Mouse (Mus musculus): Measurements from ENCODE around the gene Mapk10. TPM values are rescaled to one million over a fixed set of nuclear protein-coding genes. Genes with fewer than 3 reads are reported as not detected.

Mapk10 gene
- polyA plus RNA-seq, 1 experiment from 2014 or later: 4.1 TPM

DNA sequence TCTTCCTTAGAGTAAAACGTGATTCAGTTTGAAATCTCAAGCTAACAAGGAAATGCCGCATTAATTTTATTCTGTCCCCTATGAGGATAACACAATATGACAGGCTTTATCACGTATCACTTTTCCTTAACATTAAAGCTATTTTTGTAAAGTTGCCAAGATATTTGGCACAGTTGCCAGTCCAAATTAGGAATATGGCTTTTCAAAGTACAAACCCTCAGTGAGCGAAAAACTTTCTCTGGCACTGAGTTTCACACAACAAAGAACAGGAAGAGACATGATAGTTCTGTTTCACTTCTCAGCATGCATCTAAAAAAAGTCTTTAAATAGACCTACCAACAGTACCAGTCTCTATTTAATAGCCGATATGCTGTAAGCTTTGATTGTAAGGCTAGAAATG, 107.1 kb downstream of the Mapk10 start:
- no peaks in the 10 kb centered on the region for H3K9me3 ChIP-seq (ENCODE audit: control insufficient read depth, low read length)
- H3K9ac ChIP-seq (ENCODE audit: low read length): no peak overlapping the region
- no peaks in the 10 kb centered on the region for H3K36me3 ChIP-seq (ENCODE audit: control insufficient read depth, insufficient read depth, low read length)
- no peak overlapping the region for H3K27ac ChIP-seq (replicated peaks in 1 of 2; ENCODE audit: control insufficient read depth in 1 of 2, insufficient read depth in 1 of 2, low read depth in 2 of 2, low read length in 2 of 2)
- H3K27me3 ChIP-seq (ENCODE audit: control insufficient read depth, insufficient read depth, low read length): no peaks in the 10 kb centered on the region
- 70% methylated on average over 5 of the region's 5 CpGs for WGBS
- no peak for ATAC-seq (ENCODE audit: insufficient number of reproducible peaks, insufficient read depth, low FRiP score, low read depth)
- no peak overlapping the region for H3K4me2 ChIP-seq (ENCODE audit: low read length)
- no peak overlapping the region for H3K4me3 ChIP-seq (ENCODE audit: control insufficient read depth in 1 of 2, insufficient read depth in 1 of 2, low read depth in 1 of 2, low read length in 2 of 2)
- H3K4me1 ChIP-seq (ENCODE audit: control insufficient read depth in 2 of 2, insufficient read depth in 2 of 2, low read length in 2 of 2): no peaks in the 10 kb centered on the region; a peak in 1 of 4 replicates

DNA sequence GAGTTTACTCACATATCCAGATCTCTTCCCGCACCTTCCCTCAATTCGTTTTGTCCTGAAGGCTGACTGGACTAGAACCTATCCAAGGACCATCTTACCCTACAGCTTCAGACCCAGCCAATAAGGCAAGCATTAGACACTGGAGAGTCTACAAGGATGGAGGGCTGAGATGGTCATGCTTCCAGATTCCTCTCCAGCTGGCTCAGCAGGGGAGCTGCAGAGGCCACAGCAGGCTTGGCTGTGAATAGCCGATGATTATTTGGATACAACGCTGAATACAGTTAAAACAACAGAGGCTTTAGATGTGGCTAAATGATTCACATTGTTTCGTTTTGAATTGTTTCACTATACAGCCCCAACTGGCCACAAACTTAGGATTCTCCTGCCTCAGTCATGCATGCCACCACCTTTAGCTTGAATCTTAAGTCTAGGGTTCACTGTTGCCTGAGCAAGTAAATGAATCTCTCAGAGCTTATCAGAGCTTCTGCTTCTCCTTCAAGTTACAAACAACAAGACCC, 108.2 kb downstream of the Mapk10 start:
- H3K27ac ChIP-seq (replicated peaks in 1 of 2; ENCODE audit: control insufficient read depth in 1 of 2, insufficient read depth in 1 of 2, low read depth in 2 of 2, low read length in 2 of 2): no peak overlapping the region
- no peak overlapping the region for H3K4me3 ChIP-seq (ENCODE audit: control insufficient read depth in 1 of 2, insufficient read depth in 1 of 2, low read depth in 1 of 2, low read length in 2 of 2)
- H3K27me3 ChIP-seq (ENCODE audit: control insufficient read depth, insufficient read depth, low read length): no peaks in the 10 kb centered on the region
- no peaks in the 10 kb centered on the region; a peak in 1 of 4 replicates for H3K4me1 ChIP-seq (ENCODE audit: control insufficient read depth in 2 of 2, insufficient read depth in 2 of 2, low read length in 2 of 2)
- no peak overlapping the region for H3K4me2 ChIP-seq (ENCODE audit: low read length)
- 77% methylated on average over 5 of the region's 5 CpGs for WGBS
- H3K36me3 ChIP-seq (ENCODE audit: control insufficient read depth, insufficient read depth, low read length): no peaks in the 10 kb centered on the region
- H3K9ac ChIP-seq (ENCODE audit: low read length): no peak overlapping the region
- no peaks in the 10 kb centered on the region for H3K9me3 ChIP-seq (ENCODE audit: control insufficient read depth, low read length)
- no peak for ATAC-seq (ENCODE audit: insufficient number of reproducible peaks, insufficient read depth, low FRiP score, low read depth)

DNA sequence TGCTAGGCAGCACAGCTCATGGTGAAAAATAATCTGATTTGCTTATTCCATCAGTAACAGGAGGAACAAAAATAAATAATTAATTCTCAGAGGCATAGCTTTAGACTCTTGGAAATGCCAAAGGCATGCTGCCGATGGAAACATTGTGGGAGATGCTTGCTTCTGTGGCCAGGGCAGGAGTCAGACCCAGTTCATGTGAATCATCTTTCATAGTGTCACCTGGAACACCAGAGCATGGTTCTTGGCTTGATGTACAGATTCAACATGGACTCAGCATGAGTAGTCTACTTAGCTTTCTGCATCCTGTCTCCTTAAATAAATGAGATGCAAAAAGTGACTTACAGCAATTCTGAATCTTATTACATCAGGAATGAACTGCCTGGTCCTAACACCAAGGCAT, 109.0 kb downstream of the Mapk10 start:
- Histone ChIP-seq H3K4me1 (ENCODE audit: control insufficient read depth in 2 of 2, insufficient read depth in 2 of 2, low read length in 2 of 2) (no peaks in the 10 kb centered on the region; a peak in 1 of 4 replicates), H3K36me3 (ENCODE audit: control insufficient read depth, insufficient read depth, low read length) (no peaks in the 10 kb centered on the region), H3K27me3 (ENCODE audit: control insufficient read depth, insufficient read depth, low read length) (no peaks in the 10 kb centered on the region), H3K27ac (replicated peaks in 1 of 2; ENCODE audit: control insufficient read depth in 1 of 2, insufficient read depth in 1 of 2, low read depth in 2 of 2, low read length in 2 of 2) (no peak overlapping the region), H3K4me2 (ENCODE audit: low read length) (no peak overlapping the region), H3K4me3 (ENCODE audit: control insufficient read depth in 1 of 2, insufficient read depth in 1 of 2, low read depth in 1 of 2, low read length in 2 of 2) (no peak overlapping the region), H3K9ac (ENCODE audit: low read length) (no peak overlapping the region), H3K9me3 (ENCODE audit: control insufficient read depth, low read length) (no peaks in the 10 kb centered on the region)
- ATAC-seq (ENCODE audit: insufficient number of reproducible peaks, insufficient read depth, low FRiP score, low read depth): no peak
- WGBS: 53% methylated on average over 1 of the region's 1 CpGs

DNA sequence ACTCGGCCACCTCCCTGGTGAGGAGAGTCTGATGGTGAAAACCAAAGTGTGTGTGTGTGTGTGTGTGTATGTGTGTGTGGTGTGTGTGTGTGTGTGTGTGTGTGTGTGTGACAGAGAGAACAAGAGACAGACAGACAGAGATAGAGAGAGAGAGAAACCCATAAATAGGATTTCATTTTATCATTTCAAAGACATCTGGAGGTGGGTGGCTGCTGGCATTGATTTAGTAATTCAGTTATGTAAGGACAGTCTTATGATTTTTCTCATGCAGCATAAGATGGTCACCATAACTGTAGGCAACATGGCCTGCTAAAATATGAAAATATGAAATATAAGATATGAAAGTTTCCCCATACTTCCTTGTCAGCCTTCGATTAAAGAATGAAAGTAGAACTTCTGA, 117.0 kb downstream of the Mapk10 start:
- no peaks in the 10 kb centered on the region for H3K4me1 ChIP-seq (ENCODE audit: control insufficient read depth in 2 of 2, insufficient read depth in 2 of 2, low read length in 2 of 2)
- no peak overlapping the region for H3K27ac ChIP-seq (replicated peaks in 1 of 2; ENCODE audit: control insufficient read depth in 1 of 2, insufficient read depth in 1 of 2, low read depth in 2 of 2, low read length in 2 of 2)
- no peak overlapping the region for H3K4me2 ChIP-seq (ENCODE audit: low read length)
- H3K27me3 ChIP-seq (ENCODE audit: control insufficient read depth, insufficient read depth, low read length): no peaks in the 10 kb centered on the region
- H3K9ac ChIP-seq (ENCODE audit: low read length): no peak overlapping the region
- WGBS: 72% methylated on average over 2 of the region's 2 CpGs
- H3K36me3 ChIP-seq (ENCODE audit: control insufficient read depth, insufficient read depth, low read length): no peaks in the 10 kb centered on the region
- ATAC-seq (ENCODE audit: insufficient number of reproducible peaks, insufficient read depth, low FRiP score, low read depth): no peak
- no peaks in the 10 kb centered on the region for H3K9me3 ChIP-seq (ENCODE audit: control insufficient read depth, low read length)
- H3K4me3 ChIP-seq (ENCODE audit: control insufficient read depth in 1 of 2, insufficient read depth in 1 of 2, low read depth in 1 of 2, low read length in 2 of 2): no peak overlapping the region

DNA sequence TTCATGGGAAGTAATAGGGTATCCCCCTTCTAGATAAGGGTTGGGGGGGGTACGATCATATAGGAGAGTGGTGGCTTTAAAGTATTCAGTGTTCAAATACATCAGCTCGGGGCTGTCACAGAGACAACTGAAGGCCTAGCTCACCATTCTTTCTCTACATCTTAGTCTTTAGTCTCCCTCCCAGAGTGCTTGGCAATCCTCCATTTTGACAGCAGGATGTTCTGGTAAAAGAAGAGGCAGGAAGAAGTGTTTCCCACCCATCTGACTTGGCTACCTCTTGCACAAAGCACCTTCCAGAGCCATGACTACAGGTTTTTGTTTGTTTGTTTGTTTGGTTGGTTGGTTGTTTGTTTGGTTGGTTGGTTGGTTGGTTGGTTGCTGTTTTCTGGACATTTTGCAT, 125.3 kb downstream of the Mapk10 start:
- no peaks in the 10 kb centered on the region for H3K27me3 ChIP-seq (ENCODE audit: control insufficient read depth, insufficient read depth, low read length)
- WGBS: 84% methylated on average over 2 of the region's 2 CpGs
- H3K4me3 ChIP-seq (ENCODE audit: control insufficient read depth in 1 of 2, insufficient read depth in 1 of 2, low read depth in 1 of 2, low read length in 2 of 2): no peak overlapping the region
- no peak overlapping the region for H3K4me2 ChIP-seq (ENCODE audit: low read length)
- no peaks in the 10 kb centered on the region for H3K4me1 ChIP-seq (ENCODE audit: control insufficient read depth in 2 of 2, insufficient read depth in 2 of 2, low read length in 2 of 2)
- H3K9ac ChIP-seq (ENCODE audit: low read length): no peak overlapping the region
- no peak overlapping the region for H3K27ac ChIP-seq (replicated peaks in 1 of 2; ENCODE audit: control insufficient read depth in 1 of 2, insufficient read depth in 1 of 2, low read depth in 2 of 2, low read length in 2 of 2)
- H3K36me3 ChIP-seq (ENCODE audit: control insufficient read depth, insufficient read depth, low read length): no peaks in the 10 kb centered on the region
- no peak for ATAC-seq (ENCODE audit: insufficient number of reproducible peaks, insufficient read depth, low FRiP score, low read depth)
- H3K9me3 ChIP-seq (ENCODE audit: control insufficient read depth, low read length): no peaks in the 10 kb centered on the region

DNA sequence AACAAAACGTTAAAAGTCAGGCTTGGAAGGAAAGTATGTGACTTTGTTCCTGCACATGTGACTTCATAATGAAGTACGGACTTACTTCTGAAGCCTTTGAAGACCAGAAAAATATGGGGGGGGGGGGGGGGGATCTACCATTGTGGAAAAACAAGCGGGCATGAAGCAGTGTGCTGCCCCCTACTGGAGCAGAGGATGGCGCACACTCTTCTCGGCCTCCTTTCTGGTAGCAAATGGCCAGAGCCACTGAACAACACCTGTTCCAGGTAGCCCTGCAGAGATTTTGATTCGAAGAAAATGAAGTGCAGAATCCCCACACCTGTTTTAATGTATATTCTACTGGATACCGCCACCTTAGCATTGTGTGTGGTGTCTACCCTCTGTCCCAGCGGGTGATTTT, 135.7 kb downstream of the Mapk10 start:
- ATAC-seq (ENCODE audit: insufficient number of reproducible peaks, insufficient read depth, low FRiP score, low read depth): no peak

DNA sequence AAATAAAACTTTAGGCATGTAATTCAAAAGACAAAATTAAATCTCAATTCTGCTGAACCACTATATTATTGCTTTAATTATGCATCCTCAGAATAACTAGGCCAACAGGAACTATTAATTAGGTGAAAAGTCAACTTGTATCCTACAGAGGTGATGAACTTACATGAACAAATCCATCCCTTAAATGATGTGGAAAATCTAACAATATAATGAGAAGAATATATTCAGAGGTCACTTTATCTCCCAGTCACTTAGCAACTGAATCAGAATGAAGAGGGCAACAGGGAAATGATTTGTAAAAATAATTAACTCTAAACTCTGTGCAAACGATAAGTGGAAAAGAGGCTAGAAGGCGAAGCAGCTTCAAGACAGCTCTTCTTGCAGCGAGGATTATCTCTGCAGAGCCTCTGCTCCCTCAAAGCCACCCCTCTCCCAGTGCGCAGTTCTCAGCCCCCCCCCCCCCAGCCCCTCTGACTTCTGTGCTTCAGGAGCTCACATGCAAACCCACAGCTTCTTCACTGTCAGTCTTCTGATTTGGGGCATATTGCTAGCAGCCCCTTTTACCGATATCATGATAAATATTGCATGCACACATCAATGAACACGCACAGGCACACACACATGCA, 138.8 kb downstream of the Mapk10 start:
- no peak overlapping the region for H3K4me2 ChIP-seq (ENCODE audit: low read length)
- no peak for ATAC-seq (ENCODE audit: insufficient number of reproducible peaks, insufficient read depth, low FRiP score, low read depth)
- H3K9me3 ChIP-seq (ENCODE audit: control insufficient read depth, low read length): no peaks in the 10 kb centered on the region
- no peaks in the 10 kb centered on the region for H3K27me3 ChIP-seq (ENCODE audit: control insufficient read depth, insufficient read depth, low read length)
- no peak overlapping the region for H3K4me3 ChIP-seq (ENCODE audit: control insufficient read depth in 1 of 2, insufficient read depth in 1 of 2, low read depth in 1 of 2, low read length in 2 of 2)
- H3K9ac ChIP-seq (ENCODE audit: low read length): no peak overlapping the region
- H3K27ac ChIP-seq (replicated peaks in 1 of 2; ENCODE audit: control insufficient read depth in 1 of 2, insufficient read depth in 1 of 2, low read depth in 2 of 2, low read length in 2 of 2): no peak overlapping the region
- no peaks in the 10 kb centered on the region for H3K36me3 ChIP-seq (ENCODE audit: control insufficient read depth, insufficient read depth, low read length)
- 56% methylated on average over 6 of the region's 6 CpGs for WGBS
- H3K4me1 ChIP-seq (ENCODE audit: control insufficient read depth in 2 of 2, insufficient read depth in 2 of 2, low read length in 2 of 2): no peaks in the 10 kb centered on the region

More for the DNA sequence above, 135.7 kb downstream of the Mapk10 start:
- Histone ChIP-seq H3K27ac (replicated peaks in 1 of 2; ENCODE audit: control insufficient read depth in 1 of 2, insufficient read depth in 1 of 2, low read depth in 2 of 2, low read length in 2 of 2) (no peak overlapping the region), H3K4me3 (ENCODE audit: control insufficient read depth in 1 of 2, insufficient read depth in 1 of 2, low read depth in 1 of 2, low read length in 2 of 2) (no peak overlapping the region), H3K4me1 (ENCODE audit: control insufficient read depth in 2 of 2, insufficient read depth in 2 of 2, low read length in 2 of 2) (no peaks in the 10 kb centered on the region), H3K9ac (ENCODE audit: low read length) (no peak overlapping the region), H3K9me3 (ENCODE audit: control insufficient read depth, low read length) (no peaks in the 10 kb centered on the region), H3K27me3 (ENCODE audit: control insufficient read depth, insufficient read depth, low read length) (no peaks in the 10 kb centered on the region), H3K4me2 (ENCODE audit: low read length) (no peak overlapping the region), H3K36me3 (ENCODE audit: control insufficient read depth, insufficient read depth, low read length) (no peaks in the 10 kb centered on the region)
- WGBS: 62% methylated on average over 8 of the region's 8 CpGs

DNA sequence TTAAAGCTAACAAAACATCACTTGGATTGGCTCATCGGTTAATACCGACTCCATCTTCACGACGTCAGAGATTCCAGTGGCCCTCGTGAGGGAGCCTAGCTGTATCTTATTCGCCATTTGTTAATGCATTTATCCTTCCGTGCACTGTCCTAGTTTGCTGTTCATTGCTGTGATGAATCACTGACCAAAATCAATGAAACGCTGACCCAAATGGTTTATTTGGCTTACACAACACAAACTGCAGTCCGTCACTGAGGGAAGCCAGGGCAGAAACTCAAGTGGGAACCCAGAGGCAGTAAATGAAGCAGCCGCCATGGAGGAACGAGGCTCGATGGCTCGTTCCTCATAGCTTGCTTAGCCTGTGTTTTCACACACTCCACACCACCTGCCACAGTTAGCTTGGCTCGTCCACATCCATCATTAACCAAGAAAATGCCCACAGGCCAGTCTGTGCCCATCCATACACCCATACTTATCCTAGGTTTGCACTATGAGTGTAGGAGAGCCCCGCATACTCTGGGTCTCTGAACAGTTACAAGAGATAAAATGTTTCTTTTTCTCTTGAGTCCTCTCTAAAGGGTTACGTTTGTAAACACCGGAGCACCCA, 140.0 kb downstream of the Mapk10 start:
- Histone ChIP-seq H3K9me3 (ENCODE audit: control insufficient read depth, low read length) (no peaks in the 10 kb centered on the region), H3K4me2 (ENCODE audit: low read length) (no peak overlapping the region), H3K36me3 (ENCODE audit: control insufficient read depth, insufficient read depth, low read length) (no peaks in the 10 kb centered on the region), H3K27me3 (ENCODE audit: control insufficient read depth, insufficient read depth, low read length) (no peaks in the 10 kb centered on the region), H3K4me3 (ENCODE audit: control insufficient read depth in 1 of 2, insufficient read depth in 1 of 2, low read depth in 1 of 2, low read length in 2 of 2) (no peak overlapping the region), H3K9ac (ENCODE audit: low read length) (no peak overlapping the region), H3K4me1 (ENCODE audit: control insufficient read depth in 2 of 2, insufficient read depth in 2 of 2, low read length in 2 of 2) (no peaks in the 10 kb centered on the region), H3K27ac (replicated peaks in 1 of 2; ENCODE audit: control insufficient read depth in 1 of 2, insufficient read depth in 1 of 2, low read depth in 2 of 2, low read length in 2 of 2) (no peak overlapping the region)
- WGBS: 84% methylated on average over 17 of the region's 17 CpGs
- ATAC-seq (ENCODE audit: insufficient number of reproducible peaks, insufficient read depth, low FRiP score, low read depth): no peak
